Mouse (Mus musculus) neural tube, embryonic 10.5 days (tissue): ENCODE measurements around the gene Adra2c.

ENCODE experiments used
- DNase-seq: peaks from one replicate; pipeline ENCODE4 v3.0.0-alpha.2; 2017; ENCODE audit warnings: low spot score; ENCODE audit errors: extremely low spot score

Adra2c gene

DNA sequence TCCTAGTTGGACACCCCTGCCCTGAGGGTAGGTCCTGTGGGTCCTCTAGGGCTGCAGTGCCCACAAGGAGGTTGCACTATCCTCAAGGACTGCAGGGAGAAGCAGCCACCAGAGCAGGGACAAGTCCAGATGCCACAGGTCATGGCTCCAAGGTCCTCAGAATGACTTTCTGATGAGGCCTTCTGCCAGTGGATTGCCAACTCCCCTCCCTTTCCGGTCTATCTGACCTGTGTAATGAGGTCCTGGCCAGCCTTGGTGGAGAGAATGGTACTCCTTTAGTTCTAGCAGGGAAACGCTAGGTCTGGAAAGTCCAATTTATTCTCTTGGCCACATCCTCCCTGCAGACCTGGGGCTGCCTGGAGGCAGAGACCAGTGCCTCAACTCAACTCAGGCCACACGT is at the start of gene Adra2c:
TSS of gene Adra2c (plus strand) at position 301 of the 400 bp plus-strand sequence.
- no peak for DNase-seq

DNA sequence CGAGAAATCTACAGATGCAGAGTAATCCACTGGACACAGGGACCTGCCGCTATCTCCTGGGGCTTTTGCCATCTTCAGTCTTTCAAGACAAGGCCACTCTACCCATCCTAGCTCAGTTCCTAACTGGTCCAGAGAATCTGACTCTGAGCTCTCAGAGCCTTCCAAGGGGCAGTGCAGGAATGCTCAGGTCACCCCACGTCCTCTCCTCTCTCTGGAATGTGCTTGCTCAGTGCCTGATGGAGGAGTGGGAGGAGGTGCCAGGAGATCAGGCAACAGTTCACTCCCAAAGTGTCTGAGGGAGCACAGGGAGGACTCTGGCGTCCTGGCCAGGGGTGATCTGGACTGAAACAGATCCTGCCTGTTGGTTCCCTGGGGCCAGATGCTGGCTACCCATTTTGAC is 45.0 kb upstream of the Adra2c start:
- no peak for DNase-seq

GRCm38 (mm10) chr5:35237757-35238156 is 40.4 kb upstream of the Adra2c start:
- no peak for DNase-seq

- DNase-seq, result no peak
These were observed 39.5 kb upstream of the Adra2c start for GRCm38 (mm10) chr5:35238627-35239026.

DNA sequence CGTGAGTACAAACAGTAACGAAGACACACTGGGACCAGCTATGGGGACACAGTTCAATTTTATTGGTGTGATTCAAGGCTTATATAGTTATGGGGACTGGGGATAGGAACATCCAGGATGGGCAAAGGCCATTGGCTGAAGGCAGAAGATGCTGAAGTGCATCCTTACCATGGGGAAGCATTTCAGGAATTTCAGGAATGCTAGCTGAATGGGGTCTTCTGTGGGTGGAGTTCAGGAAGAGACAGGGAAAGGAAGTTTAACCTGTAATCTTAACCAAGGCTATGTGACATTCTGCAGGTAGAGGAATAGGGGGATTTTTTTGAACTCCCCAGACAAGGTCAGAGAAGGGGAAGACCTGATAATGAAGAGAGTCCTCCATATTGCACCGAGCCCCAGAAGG is 36.6 kb upstream of the Adra2c start:
- no peak for DNase-seq

GRCm38 (mm10) chr5:35244204-35244603 is 33.9 kb upstream of the Adra2c start:
- no peak for DNase-seq

DNA sequence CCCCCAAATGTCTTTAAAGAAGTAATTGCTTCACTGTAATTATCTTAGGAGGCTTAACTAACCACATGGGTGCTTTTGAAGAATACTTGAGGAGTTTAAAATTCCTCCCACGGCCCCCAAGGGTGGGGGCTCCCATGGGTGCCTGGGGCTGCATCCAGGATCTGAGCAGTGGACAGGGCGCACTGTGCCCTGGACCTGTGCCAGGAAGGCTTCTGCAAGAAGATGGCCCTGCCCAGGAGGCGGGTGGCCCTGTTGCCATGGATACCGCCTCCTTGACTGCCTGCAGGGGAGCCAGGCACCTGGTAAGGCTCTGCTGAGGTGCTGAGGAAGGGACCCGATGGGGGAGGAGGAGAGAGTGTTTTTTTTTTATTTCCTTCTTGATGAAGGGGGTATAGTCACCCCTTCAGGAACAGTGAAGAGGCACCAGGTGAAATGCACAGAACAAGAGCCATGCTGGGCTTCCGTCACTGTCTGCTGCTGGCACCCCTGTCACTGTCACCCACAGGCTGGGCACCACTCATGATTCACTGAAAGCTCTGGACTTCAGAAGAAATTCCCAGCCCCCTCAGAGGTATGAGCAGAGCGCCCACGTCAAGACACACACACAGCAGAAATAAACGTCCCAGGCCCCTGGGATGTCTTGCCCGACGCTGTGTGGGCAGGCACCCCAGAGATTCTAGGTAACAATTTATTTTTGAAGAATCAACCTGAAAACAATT is 32.4 kb upstream of the Adra2c start:
- DNase-seq, result no peak

GRCm38 (mm10) chr5:35254964-35255716 is 23.0 kb upstream of the Adra2c start:
- DNase-seq, result no peak

DNA sequence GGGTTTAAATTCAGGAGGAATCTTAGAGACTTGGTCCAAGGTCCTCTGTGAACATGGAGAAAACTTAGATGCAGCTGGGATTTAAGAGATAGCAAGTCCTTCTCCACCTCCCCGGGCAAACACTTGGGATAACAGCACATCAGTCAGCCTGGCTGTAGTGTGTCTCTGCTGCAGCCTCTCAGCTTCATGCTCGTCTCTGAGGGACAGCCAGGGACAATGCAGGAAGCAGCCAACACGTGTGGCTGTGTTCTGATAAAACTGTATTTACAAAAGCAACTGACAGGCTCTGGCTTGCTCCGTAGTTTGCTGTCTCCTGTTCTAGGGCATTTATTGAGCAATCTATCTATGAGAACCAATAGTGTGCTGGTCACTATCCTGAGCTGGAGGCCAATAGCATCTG is 14.4 kb upstream of the Adra2c start:
- DNase-seq, result no peak

DNA sequence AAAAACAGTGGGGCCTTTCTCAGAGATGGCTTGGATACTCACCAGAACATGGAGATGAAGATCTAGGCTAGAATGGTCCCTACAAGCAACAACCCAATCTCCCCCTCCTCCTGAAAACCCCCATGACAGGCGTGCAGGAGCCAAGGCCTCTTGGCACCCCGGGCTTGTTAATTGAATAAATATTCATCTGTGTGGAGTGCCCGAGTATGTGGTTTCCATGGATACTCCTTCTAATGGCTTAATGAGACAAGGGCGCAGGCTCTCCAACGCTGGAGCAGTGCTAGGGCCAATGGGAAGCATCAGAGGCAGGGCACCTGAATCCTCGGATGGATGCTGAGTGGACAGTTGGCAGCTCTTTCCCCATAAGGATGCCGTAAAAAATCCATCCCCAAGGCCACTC is 10.6 kb upstream of the Adra2c start:
- DNase-seq, result no peak

- no peak for DNase-seq
These were observed 2.8 kb upstream of the Adra2c start for GRCm38 (mm10) chr5:35275356-35275755.

DNA sequence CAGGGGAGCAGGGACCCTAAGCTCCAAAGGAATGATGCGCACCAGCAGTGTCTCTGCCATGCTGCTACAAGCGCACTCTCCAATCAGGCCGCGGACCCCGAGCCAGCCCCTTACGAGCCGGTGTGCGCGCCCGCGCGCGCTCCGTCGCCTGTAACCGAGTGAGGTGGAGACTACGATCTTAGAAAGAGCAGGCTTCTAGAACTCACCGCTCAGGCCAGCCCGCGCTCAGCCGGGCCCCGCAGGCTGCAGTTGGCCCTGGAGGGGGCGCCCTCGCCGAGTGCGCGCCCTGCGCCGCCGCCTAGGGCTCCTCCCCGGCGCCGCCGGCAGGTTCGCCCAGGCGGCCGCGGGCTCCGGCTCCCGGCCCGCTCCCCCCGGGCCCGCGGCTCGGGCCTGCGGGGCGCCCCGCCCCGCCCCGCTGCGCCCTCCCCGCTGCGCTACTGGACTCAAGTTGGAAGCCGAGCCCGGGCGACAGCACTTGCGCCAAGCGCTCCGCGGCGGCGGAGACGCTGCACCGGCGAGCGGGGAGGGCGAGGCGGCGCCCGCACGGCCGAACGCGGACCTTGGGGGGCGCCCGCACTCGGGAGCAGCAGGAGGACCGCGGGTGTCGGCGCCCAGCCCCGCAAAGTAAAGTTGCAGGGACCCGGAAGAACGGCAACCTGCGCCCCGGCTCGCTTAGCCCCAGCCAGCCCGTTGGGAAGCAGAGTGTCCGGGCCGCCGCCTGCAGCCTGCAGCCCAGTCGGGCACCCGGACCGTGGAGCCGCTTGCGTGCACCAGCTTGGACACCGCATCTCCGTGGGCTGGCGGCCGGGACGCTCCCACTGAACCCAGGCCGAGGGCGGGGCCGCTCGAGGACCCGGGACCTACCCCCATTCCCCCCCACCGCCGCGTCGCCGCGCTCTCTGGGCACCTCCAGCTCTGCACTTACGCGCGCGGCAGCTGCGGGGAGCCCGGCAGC is 899 bp downstream of the Adra2c start:
- DNase-seq, result peak; percentile 69

- no peak for DNase-seq
These were observed 1.5 kb downstream of the Adra2c start for GRCm38 (mm10) chr5:35279696-35280001.

GRCm38 (mm10) chr5:35280002-35280782 is 2.1 kb downstream of the Adra2c start:
- DNase-seq, result peak; percentile 58

- DNase-seq, result peak; percentile 27
These were observed 2.7 kb downstream of the Adra2c start for GRCm38 (mm10) chr5:35280783-35281165.

GRCm38 (mm10) chr5:35285281-35285680 is 7.2 kb downstream of the Adra2c start:
- DNase-seq, result no peak

DNA sequence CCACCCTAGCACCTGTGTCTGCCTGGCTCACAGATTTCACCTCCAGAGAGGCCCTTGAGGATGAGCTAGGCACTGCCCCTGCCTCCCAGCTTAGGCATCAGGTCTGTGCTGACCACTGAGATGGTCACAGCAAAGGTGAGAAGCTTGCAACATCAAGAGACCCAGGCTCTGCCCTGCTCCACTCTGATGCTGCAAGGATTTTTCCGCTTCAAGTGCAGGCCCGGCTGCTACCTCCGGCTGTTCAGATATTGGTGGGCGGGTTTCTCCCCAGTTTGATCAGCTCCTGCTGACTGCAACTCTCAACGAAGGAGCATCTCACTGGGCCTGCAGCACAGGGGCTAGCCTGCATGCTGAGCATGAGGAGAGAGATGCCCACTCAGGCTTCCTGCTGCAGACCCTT is 8.1 kb downstream of the Adra2c start:
- DNase-seq, result no peak

GRCm38 (mm10) chr5:35299621-35300020 is 21.5 kb downstream of the Adra2c start:
- DNase-seq, result peak; percentile 53

DNA sequence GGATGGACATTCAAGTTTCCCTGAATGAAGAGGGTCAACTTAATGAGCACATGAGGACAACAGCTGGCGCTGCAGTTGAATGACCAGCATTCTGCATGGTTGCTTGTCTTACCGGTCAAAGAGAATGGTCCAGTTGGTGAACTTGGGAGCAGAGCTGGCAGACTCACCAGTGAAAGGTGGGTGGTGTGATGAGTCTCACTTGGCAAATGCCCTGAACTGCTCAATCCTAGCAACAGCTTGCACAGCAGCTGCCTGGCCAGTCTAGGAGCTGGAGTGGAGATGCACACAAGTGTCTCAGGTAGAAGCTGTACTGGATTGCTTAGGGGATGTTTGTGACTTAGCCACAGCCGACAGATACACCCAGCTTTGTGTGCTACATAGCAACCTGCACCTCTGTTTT is 26.1 kb downstream of the Adra2c start:
- no peak for DNase-seq

DNA sequence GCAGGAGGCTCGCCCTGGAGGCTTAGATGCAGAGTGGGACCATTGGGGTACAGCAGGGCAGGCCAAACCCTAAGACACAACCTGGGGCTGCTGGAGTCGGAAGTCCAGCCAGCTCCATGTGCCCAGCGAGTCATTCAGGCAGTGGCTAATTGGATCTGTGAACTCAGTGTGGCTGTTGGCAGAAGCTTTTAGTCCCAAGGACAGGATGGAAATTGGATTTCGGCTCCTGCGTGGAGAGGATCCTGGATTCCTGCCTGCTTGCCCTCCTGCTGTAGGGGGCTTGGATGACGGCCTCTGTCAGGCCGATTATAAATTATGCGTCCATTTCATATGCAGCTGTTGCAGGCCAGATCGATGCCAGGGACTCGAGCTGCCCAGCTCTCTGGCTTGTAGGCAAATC is 27.2 kb downstream of the Adra2c start:
- no peak for DNase-seq

- no peak for DNase-seq
These were observed 28.6 kb downstream of the Adra2c start for GRCm38 (mm10) chr5:35306692-35307091.
